Mouse (Mus musculus) intestine, embryonic 14.5 days (tissue): ENCODE results near the gene Crebl2. TPM values are rescaled to one million over a fixed set of nuclear protein-coding genes. Genes with fewer than 3 reads are reported as not detected.

Experiments used
- ATAC-seq: fragments of 200-750 bp; cut with Nextera tagmentation; replicated peaks from 2 replicates; pipeline ENCODE4 v1.8.0; 2017; ENCODE audit warnings: low read depth, moderate number of reproducible peaks, moderate TSS enrichment, moderate library complexity; ENCODE audit not compliant: low FRiP score, low TSS enrichment
- DNase-seq: peaks from one replicate; pipeline ENCODE4 v3.0.0-alpha.2; 2018; ENCODE audit warnings: low spot score
- H3K27ac ChIP-seq: fragments of 300-500 bp; sonication (generic); 2 replicates; pipeline ENCODE4 v1.5.1; 2014; ENCODE audit warnings: low read depth, mild to moderate bottlenecking, control low read depth
- H3K27me3 ChIP-seq: fragments of 300-500 bp; sonication (generic); replicated peaks from 2 replicates; pipeline ENCODE4 v1.6.1; 2014; ENCODE audit warnings: low read length, control low read depth; ENCODE audit not compliant: control insufficient read depth, insufficient read depth
- H3K36me3 ChIP-seq: fragments of 300-500 bp; sonication (generic); 2 replicates; pipeline ENCODE4 v1.6.1; 2014; ENCODE audit warnings: low read length, control low read depth; ENCODE audit not compliant: control insufficient read depth, insufficient read depth
- H3K4me1 ChIP-seq: fragments of 300-500 bp; sonication (generic); replicated peaks from 2 replicates; pipeline ENCODE4 v1.6.1; 2014; ENCODE audit warnings: low read length, control low read depth, mixed read lengths; ENCODE audit not compliant: control insufficient read depth, insufficient read depth
- H3K4me2 ChIP-seq: fragments of 300-500 bp; sonication (generic); 2 replicates; pipeline ENCODE4 v1.6.1; 2014; ENCODE audit warnings: low read length
- H3K4me3 ChIP-seq: fragments of 300-500 bp; sonication (generic); 2 replicates; pipeline ENCODE4 v1.5.1; 2014; ENCODE audit warnings: low read depth, low read length, control low read depth, mixed read lengths
- H3K9ac ChIP-seq: fragments of 300-500 bp; sonication (generic); 2 replicates; pipeline ENCODE4 v1.6.1; 2014; ENCODE audit warnings: mild to moderate bottlenecking, low read length
- H3K9me3 ChIP-seq: fragments of 300-500 bp; sonication (generic); 2 replicates; pipeline ENCODE4 v1.6.1; 2016; ENCODE audit warnings: low read length, control low read depth; ENCODE audit not compliant: control insufficient read depth
- WGBS: fragments of 180-500 bp; shearing (Covaris S2); extraction: QIAGEN DNeasy Blood & Tissue Kit; methylation state at CpG from one replicate; pipeline ENCODE4 v1.1.7; 2014; 5-methylcytosine and 5-hydroxymethylcytosine counted together
- polyA plus RNA-seq: library from polyadenylated mRNA; unstranded; fragments of >200 nt; fragmentation: Nextera tagmentation; extraction: Ambion mirVana; gene quantifications from 2 replicates; pipeline ENCODE4 v1.2.1, GENCODE M21; 2014

Gene Crebl2
- polyA plus RNA-seq, 1 experiment from 2014 or later, result 2.3 TPM

GRCm38 (mm10) chr6:134793046-134793806 is 36.7 kb upstream of the Crebl2 start:
- peaks cover 12% of the 10 kb centered on the region for H3K4me1 ChIP-seq
- 47% methylated on average over 21 of the region's 21 CpGs for WGBS
- H3K9me3 ChIP-seq, result no peaks in the 10 kb centered on the region
- H3K4me3 ChIP-seq, result peak overlapping the region; percentile 84
- H3K36me3 ChIP-seq, result no peaks in the 10 kb centered on the region
- ATAC-seq (peak; percentile 4; the same call in 1 of the 2 replicates), DNase-seq (no peak)
- H3K4me2 ChIP-seq, result peak overlapping the region; percentile 49
- H3K9ac ChIP-seq, result peak overlapping the region; percentile 67
- 0 out of 2 replicates have a peak overlapping the region, but pooled peaks have one; percentile 33 for H3K27ac ChIP-seq
- no peaks in the 10 kb centered on the region for H3K27me3 ChIP-seq

- 19% methylated on average over 21 of the region's 21 CpGs for WGBS
- Histone ChIP-seq H3K4me3 (no peak overlapping the region), H3K4me1 (peaks cover 11% of the 10 kb centered on the region), H3K9ac (no peak overlapping the region), H3K27me3 (no peaks in the 10 kb centered on the region), H3K4me2 (peak overlapping the region; percentile 26), H3K27ac (no peak overlapping the region), H3K36me3 (no peaks in the 10 kb centered on the region), H3K9me3 (no peaks in the 10 kb centered on the region)
- DNase-seq, result peak; percentile 92
- ATAC-seq, result no peak
These were observed 35.9 kb upstream of the Crebl2 start for GRCm38 (mm10) chr6:134793911-134794520.

GRCm38 (mm10) chr6:134796297-134796696 is 33.7 kb upstream of the Crebl2 start:
- ATAC-seq, result no peak
- Histone ChIP-seq H3K4me1 (peaks cover 6% of the 10 kb centered on the region; the same call in 1 of the 2 replicates), H3K36me3 (no peaks in the 10 kb centered on the region), H3K4me2 (no peak overlapping the region), H3K9ac (no peak overlapping the region), H3K4me3 (no peak overlapping the region), H3K27ac (no peak overlapping the region), H3K9me3 (no peaks in the 10 kb centered on the region), H3K27me3 (no peaks in the 10 kb centered on the region)
- DNase-seq, result no peak
- 88% methylated on average over 10 of the region's 10 CpGs for WGBS

GRCm38 (mm10) chr6:134801483-134801882 is 28.5 kb upstream of the Crebl2 start:
- Histone ChIP-seq H3K27ac (no peak overlapping the region), H3K27me3 (no peaks in the 10 kb centered on the region), H3K4me2 (no peak overlapping the region), H3K9ac (no peak overlapping the region), H3K4me1 (no peaks in the 10 kb centered on the region), H3K36me3 (no peaks in the 10 kb centered on the region), H3K9me3 (no peaks in the 10 kb centered on the region), H3K4me3 (no peak overlapping the region)
- DNase-seq (no peak), ATAC-seq (no peak)
- 55% methylated on average over 1 of the region's 1 CpGs for WGBS

- 56% methylated on average over 9 of the region's 9 CpGs for WGBS
- DNase-seq, result no peak
These were observed 27.3 kb upstream of the Crebl2 start for GRCm38 (mm10) chr6:134802641-134803043.

GRCm38 (mm10) chr6:134804736-134805277 is 25.1 kb upstream of the Crebl2 start:
- no peaks in the 10 kb centered on the region for H3K36me3 ChIP-seq
- H3K27me3 ChIP-seq, result no peaks in the 10 kb centered on the region
- no peak overlapping the region for H3K4me3 ChIP-seq
- 75% methylated on average over 5 of the region's 5 CpGs for WGBS
- H3K9ac ChIP-seq, result no peak overlapping the region
- no peak for ATAC-seq
- no peak overlapping the region for H3K27ac ChIP-seq
- no peak overlapping the region for H3K4me2 ChIP-seq
- no peaks in the 10 kb centered on the region for H3K9me3 ChIP-seq
- H3K4me1 ChIP-seq, result no peaks in the 10 kb centered on the region
- DNase-seq, result no peak

More at GRCm38 (mm10) chr6:134802641-134803043, 27.3 kb upstream of the Crebl2 start:
- no peak overlapping the region for H3K27ac ChIP-seq
- no peak overlapping the region for H3K4me3 ChIP-seq
- H3K36me3 ChIP-seq, result no peaks in the 10 kb centered on the region
- peak; percentile 74 for ATAC-seq
- H3K9ac ChIP-seq, result no peak overlapping the region
- no peaks in the 10 kb centered on the region for H3K9me3 ChIP-seq
- H3K4me1 ChIP-seq, result no peaks in the 10 kb centered on the region
- no peak overlapping the region for H3K4me2 ChIP-seq
- H3K27me3 ChIP-seq, result no peaks in the 10 kb centered on the region

GRCm38 (mm10) chr6:134806130-134806529 is 23.8 kb upstream of the Crebl2 start:
- H3K4me3 ChIP-seq, result no peak overlapping the region
- DNase-seq (no peak), ATAC-seq (no peak)
- H3K27ac ChIP-seq, result no peak overlapping the region
- H3K9me3 ChIP-seq, result no peaks in the 10 kb centered on the region
- H3K36me3 ChIP-seq, result no peaks in the 10 kb centered on the region
- no peak overlapping the region for H3K9ac ChIP-seq
- WGBS, result 83% methylated on average over 6 of the region's 6 CpGs
- no peaks in the 10 kb centered on the region for H3K27me3 ChIP-seq
- H3K4me1 ChIP-seq, result no peaks in the 10 kb centered on the region
- no peak overlapping the region for H3K4me2 ChIP-seq

GRCm38 (mm10) chr6:134807091-134807490 is 22.9 kb upstream of the Crebl2 start:
- Histone ChIP-seq H3K4me3 (no peak overlapping the region), H3K9me3 (no peaks in the 10 kb centered on the region), H3K4me2 (no peak overlapping the region), H3K4me1 (no peaks in the 10 kb centered on the region), H3K27me3 (no peaks in the 10 kb centered on the region), H3K9ac (no peak overlapping the region), H3K27ac (no peak overlapping the region), H3K36me3 (no peaks in the 10 kb centered on the region)
- 92% methylated on average over 1 of the region's 2 CpGs for WGBS
- DNase-seq (no peak), ATAC-seq (no peak)
